Mouse (Mus musculus): ENCODE results near the gene Rps13. TPM values are rescaled to one million over a fixed set of nuclear protein-coding genes. Genes with fewer than 3 reads are reported as not detected.

The Rps13 gene
- polyA plus RNA-seq, 1 experiment from 2014 or later = 766 TPM

- H3K4me3 ChIP-seq (ENCODE audit: low read depth, low read length) = no peak overlapping the region
- H3K9ac ChIP-seq (ENCODE audit: low read length) = no peak overlapping the region
- H3K9me3 ChIP-seq (ENCODE audit: control insufficient read depth, low read length) = no peaks in the 10 kb centered on the region
- 72% methylated on average over 12 of the region's 12 CpGs for WGBS
- DNase-seq (ENCODE audit: low spot score, missing footprints) (no peak), ATAC-seq (ENCODE audit: low FRiP score) (no peak)
- H3K27ac ChIP-seq (ENCODE audit: low read depth, low read length) = no peak overlapping the region
- no peak overlapping the region for H3K4me2 ChIP-seq
- no peaks in the 10 kb centered on the region for H3K36me3 ChIP-seq (ENCODE audit: control insufficient read depth, insufficient read depth, low read length)
- no peaks in the 10 kb centered on the region for H3K27me3 ChIP-seq (ENCODE audit: control insufficient read depth, insufficient read depth, low read length)
- H3K4me1 ChIP-seq (ENCODE audit: control insufficient read depth, insufficient read depth, low read length) = peaks cover 32% of the 10 kb centered on the region
These were observed 47.8 kb downstream of the Rps13 start for GRCm38 (mm10) chr7:116286173-116286572.

- Histone ChIP-seq H3K4me3 (ENCODE audit: low read depth, low read length) (no peak overlapping the region), H3K4me1 (ENCODE audit: control insufficient read depth, insufficient read depth, low read length) (peaks cover 41% of the 10 kb centered on the region), H3K27ac (ENCODE audit: low read depth, low read length) (no peak overlapping the region), H3K9me3 (ENCODE audit: control insufficient read depth, low read length) (no peaks in the 10 kb centered on the region), H3K36me3 (ENCODE audit: control insufficient read depth, insufficient read depth, low read length) (no peaks in the 10 kb centered on the region), H3K4me2 (no peak overlapping the region), H3K9ac (ENCODE audit: low read length) (no peak overlapping the region), H3K27me3 (ENCODE audit: control insufficient read depth, insufficient read depth, low read length) (no peaks in the 10 kb centered on the region)
- ATAC-seq (ENCODE audit: low FRiP score) (no peak), DNase-seq (ENCODE audit: low spot score, missing footprints) (no peak)
- 89% methylated on average over 1 of the region's 1 CpGs for WGBS
These were observed 48.8 kb downstream of the Rps13 start for GRCm38 (mm10) chr7:116285216-116285615.

- Histone ChIP-seq H3K4me1 (ENCODE audit: control insufficient read depth, insufficient read depth, low read length) (peaks cover 56% of the 10 kb centered on the region), H3K4me2 (peak overlapping the region; percentile 14; the same call in 1 of the 2 replicates), H3K27ac (ENCODE audit: low read depth, low read length) (peak overlapping the region; percentile 76), H3K4me3 (ENCODE audit: low read depth, low read length) (no peak overlapping the region), H3K36me3 (ENCODE audit: control insufficient read depth, insufficient read depth, low read length) (no peaks in the 10 kb centered on the region), H3K9me3 (ENCODE audit: control insufficient read depth, low read length) (no peaks in the 10 kb centered on the region), H3K27me3 (ENCODE audit: control insufficient read depth, insufficient read depth, low read length) (no peaks in the 10 kb centered on the region), H3K9ac (ENCODE audit: low read length) (no peak overlapping the region)
- WGBS = 5% methylated on average over 11 of the region's 11 CpGs
- DNase-seq (ENCODE audit: low spot score, missing footprints) (peak; percentile 93), ATAC-seq (ENCODE audit: low FRiP score) (peak; percentile 86)
These were observed 51.2 kb downstream of the Rps13 start for GRCm38 (mm10) chr7:116282755-116283154.

Other genes starting within 250 kb of the Rps13 start
- gene Gm4353, start 249.6 kb downstream of the Rps13 start, polyA plus RNA-seq (2014; fragmentation: Nextera tagmentation; extraction: Ambion mirVana) = 0.36 and 0.66 TPM in 2 replicates
- 10.4 and 10.5 TPM in 2 replicates for gene Plekha7, start 25.8 kb downstream of the Rps13 start, polyA plus RNA-seq (2014; fragmentation: Nextera tagmentation; extraction: Ambion mirVana)
- gene Pik3c2a, start 109.3 kb upstream of the Rps13 start, polyA plus RNA-seq (2014; fragmentation: Nextera tagmentation; extraction: Ambion mirVana) = 26.3 and 26.4 TPM in 2 replicates
- gene Nucb2, start 170.2 kb upstream of the Rps13 start, polyA plus RNA-seq (2014; fragmentation: Nextera tagmentation; extraction: Ambion mirVana) = 16.1 and 18.2 TPM in 2 replicates

Measured in midbrain, embryonic 11.5 days (tissue).